Mouse (Mus musculus): ENCODE data around the gene Spen.

- no peak for TF ChIP-seq TAL1 (IDR thresholded peaks at IDR 0.05; ENCODE audit: low read length)
- no peak for TF ChIP-seq GATA1 (IDR thresholded peaks at IDR 0.05; ENCODE audit: low read length)
These were observed 79.5 kb downstream of the Spen start for GRCm38 (mm10) chr4:141458888-141459287.
